Comparison of ENCODE assay signal across 8 mouse cellular contexts in the genomic region with DNA sequence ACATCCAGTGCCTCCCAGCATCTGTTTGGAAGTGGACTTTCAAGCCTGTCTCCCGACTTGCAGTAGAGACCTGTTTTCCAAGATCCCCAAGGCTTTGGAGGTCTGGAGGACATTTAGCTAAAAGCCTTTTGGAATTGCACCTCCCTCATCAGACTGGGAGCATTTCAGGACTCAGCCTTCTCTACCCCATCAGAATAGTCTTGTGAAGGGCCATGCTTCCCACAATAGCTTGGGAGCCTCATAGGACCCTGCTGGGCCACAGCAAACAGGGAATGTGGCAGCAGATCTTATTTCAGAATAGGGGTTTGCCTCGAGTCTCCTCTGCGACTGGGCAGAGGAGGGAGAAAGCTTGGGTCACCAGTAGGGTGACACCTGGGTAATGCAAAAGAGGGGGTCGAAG.
DNase-seq lines count a peak whose midpoint lies in the region; ATAC-seq and TF ChIP-seq lines count a peak whose summit lies in the region.

No protein-coding gene starts in this region.

- H3K27ac ChIP-seq in lung, embryonic 15.5 days: 0 out of 2 replicates have a peak overlapping the region, but pooled peaks have one; percentile 11
- no peak overlapping the region for H3K27ac ChIP-seq in forebrain, embryonic 16.5 days (ENCODE audit: low read length)
- H3K27ac ChIP-seq in limb, embryonic 15.5 days: no peak overlapping the region
- H3K27ac ChIP-seq in stomach, embryonic 15.5 days: no peak overlapping the region
- H3K27ac ChIP-seq in thymus, adult 2 months (ENCODE audit: control insufficient read depth, insufficient read depth, low read length): no peak overlapping the region

- H3K9ac ChIP-seq in lung, embryonic 15.5 days: no peak overlapping the region
- peak overlapping the region; percentile 75 for H3K9ac ChIP-seq in forebrain, embryonic 16.5 days (replicated peaks; ENCODE audit: low read depth, low read length)
- H3K9ac ChIP-seq in limb, embryonic 15.5 days: no peak overlapping the region
- no peak overlapping the region for H3K9ac ChIP-seq in stomach, embryonic 15.5 days

- no peak for TF ChIP-seq CTCF in thymus, adult 2 months (IDR thresholded peaks at IDR 0.05; ENCODE audit: borderline replicate concordance, control insufficient read depth, extremely low read depth, insufficient read depth, low read length, poor library complexity)

- DNase-seq in lung, postnatal 4 days: no peak
- DNase-seq in right cerebral cortex, adult 18-20 months: no peak
- no peak for DNase-seq in kidney, adult 9 months
- DNase-seq in thymus, adult 2 months: no peak

- TF ChIP-seq POLR2A in thymus, adult 2 months (IDR thresholded peaks at IDR 0.05; ENCODE audit: control insufficient read depth, extremely low read depth, insufficient read depth, low read length, poor library complexity): no peak

- H3K9me3 ChIP-seq in lung, embryonic 15.5 days: 0 out of 2 replicates have a peak, but pooled peaks cover 3% of the 10 kb centered on the region
- peaks cover 11% of the 10 kb centered on the region for H3K9me3 ChIP-seq in forebrain, embryonic 16.5 days (ENCODE audit: control insufficient read depth, low read length)
- H3K9me3 ChIP-seq in limb, embryonic 15.5 days: no peaks in the 10 kb centered on the region
- H3K9me3 ChIP-seq in stomach, embryonic 15.5 days: no peaks in the 10 kb centered on the region

- peaks cover 36% of the 10 kb centered on the region for H3K4me1 ChIP-seq in lung, embryonic 15.5 days
- H3K4me1 ChIP-seq in forebrain, embryonic 16.5 days (replicated peaks; ENCODE audit: control insufficient read depth, insufficient read depth, low read length): peaks cover 27% of the 10 kb centered on the region
- peaks cover 31% of the 10 kb centered on the region for H3K4me1 ChIP-seq in limb, embryonic 15.5 days
- peaks cover 12% of the 10 kb centered on the region for H3K4me1 ChIP-seq in stomach, embryonic 15.5 days
- peaks cover 26% of the 10 kb centered on the region for H3K4me1 ChIP-seq in thymus, adult 2 months (replicated peaks; ENCODE audit: control insufficient read depth, insufficient read depth, low read length)

- peak overlapping the region; percentile 99 for H3K4me2 ChIP-seq in lung, embryonic 15.5 days
- peak overlapping the region; percentile 100 for H3K4me2 ChIP-seq in forebrain, embryonic 16.5 days (ENCODE audit: low read length)
- H3K4me2 ChIP-seq in limb, embryonic 15.5 days: peak overlapping the region; percentile 99
- H3K4me2 ChIP-seq in stomach, embryonic 15.5 days: peak overlapping the region; percentile 97

- no peak for ATAC-seq in lung, embryonic 15.5 days (ENCODE audit: borderline replicate concordance, extremely low read depth, low FRiP score, low TSS enrichment)
- ATAC-seq in forebrain, embryonic 16.5 days: no peak
- no peak for ATAC-seq in limb, embryonic 15.5 days (ENCODE audit: insufficient number of reproducible peaks, low FRiP score, low TSS enrichment, low read depth)
- no peak for ATAC-seq in stomach, embryonic 15.5 days (ENCODE audit: insufficient read depth, low FRiP score, low read depth)

- 12% methylated on average over 4 of the region's 4 CpGs for WGBS in lung, embryonic 15.5 days
- 5% methylated on average over 4 of the region's 4 CpGs for WGBS in forebrain, embryonic 16.5 days
- WGBS in limb, embryonic 15.5 days: 8% methylated on average over 4 of the region's 4 CpGs
- WGBS in stomach, embryonic 15.5 days: 12% methylated on average over 4 of the region's 4 CpGs
- WGBS in thymus, adult 2 months: 13% methylated on average over 4 of the region's 4 CpGs

- H3K36me3 ChIP-seq in lung, embryonic 15.5 days: no peaks in the 10 kb centered on the region
- H3K36me3 ChIP-seq in forebrain, embryonic 16.5 days (ENCODE audit: control insufficient read depth, insufficient read depth): no peaks in the 10 kb centered on the region
- no peaks in the 10 kb centered on the region for H3K36me3 ChIP-seq in limb, embryonic 15.5 days
- H3K36me3 ChIP-seq in stomach, embryonic 15.5 days: no peaks in the 10 kb centered on the region
- H3K36me3 ChIP-seq in thymus, adult 2 months (ENCODE audit: control insufficient read depth, insufficient read depth, low read length): no peaks in the 10 kb centered on the region

- peaks cover 57% of the 10 kb centered on the region for H3K27me3 ChIP-seq in lung, embryonic 15.5 days
- H3K27me3 ChIP-seq in forebrain, embryonic 16.5 days (replicated peaks; ENCODE audit: control insufficient read depth, insufficient read depth, low read length): peaks cover 26% of the 10 kb centered on the region
- H3K27me3 ChIP-seq in limb, embryonic 15.5 days: peaks cover 60% of the 10 kb centered on the region
- peaks cover 62% of the 10 kb centered on the region for H3K27me3 ChIP-seq in stomach, embryonic 15.5 days (replicated peaks)
- peaks cover 16% of the 10 kb centered on the region for H3K27me3 ChIP-seq in thymus, adult 2 months (ENCODE audit: control insufficient read depth, insufficient read depth, low read length)

- H3K4me3 ChIP-seq in lung, embryonic 15.5 days: peak overlapping the region; percentile 54
- H3K4me3 ChIP-seq in forebrain, embryonic 16.5 days (replicated peaks; ENCODE audit: low read length): no peak overlapping the region; the same call in none of the 2 replicates
- peak overlapping the region; percentile 61; the same call in 1 of the 2 replicates for H3K4me3 ChIP-seq in limb, embryonic 15.5 days
- H3K4me3 ChIP-seq in stomach, embryonic 15.5 days (replicated peaks): peak overlapping the region; percentile 53; the same call in 1 of the 2 replicates
- H3K4me3 ChIP-seq in thymus, adult 2 months (ENCODE audit: control insufficient read depth, insufficient read depth, low read length): no peak overlapping the region

Comparison
In these comparisons a context has a peak if more than half of its experiments do, and no peak if none do; other contexts are left out.
1. H3K4me3 ChIP-seq: peak in lung, embryonic 15.5 days (single experiment), limb, embryonic 15.5 days (single experiment) and stomach, embryonic 15.5 days (single experiment); none in forebrain, embryonic 16.5 days (single experiment) and thymus, adult 2 months (single experiment).
2. Peak in every context shown above with its lines, with median percentiles within 50 percentile points of each other: H3K4me2 ChIP-seq.